Mouse (Mus musculus) MEL (cell line): ENCODE measurements around the gene Dvl2. TPM values are rescaled to one million over a fixed set of nuclear protein-coding genes. Genes with fewer than 3 reads are reported as not detected.

ENCODE experiments used
- DNase-seq: peaks from one replicate; pipeline ENCODE4 v3.0.0; 2011; ENCODE audit warnings: low read depth, low spot score
- H3K27ac ChIP-seq: 2 replicates; pipeline ENCODE4 v1.5.1; 2012; ENCODE audit warnings: low read depth, mild to moderate bottlenecking, control low read depth, low read length, moderate library complexity; ENCODE audit not compliant: control insufficient read depth
- H3K27me3 ChIP-seq, 2 experiments: fragments of 150-350 bp in 1 of 2; sonication (generic) in 1 of 2; 2 replicates each; pipeline ENCODE4 v1.6.1; 2012; ENCODE audit warnings: low read length in 2 of 2, mild to moderate bottlenecking in 2 of 2, improper control_type of control experiment in 1 of 2, moderate library complexity in 1 of 2; ENCODE audit not compliant: insufficient read depth in 2 of 2, control insufficient read depth in 1 of 2
- H3K36me3 ChIP-seq, 2 experiments: 2 replicates each; pipeline ENCODE4 v1.6.1; 2012 to 2014; ENCODE audit warnings: low read length in 2 of 2, improper control_type of control experiment in 1 of 2, inconsistent platforms in 1 of 2, mild to moderate bottlenecking in 1 of 2; ENCODE audit not compliant: insufficient read depth in 2 of 2, control insufficient read depth in 1 of 2
- H3K4me1 ChIP-seq, 2 experiments: fragments of 150-350 bp in 1 of 2; sonication (generic) in 1 of 2; 2 replicates each; pipeline ENCODE4 v1.6.1; 2012; ENCODE audit warnings: low read length in 2 of 2, improper control_type of control experiment in 1 of 2, mild to moderate bottlenecking in 1 of 2; ENCODE audit not compliant: insufficient read depth in 2 of 2, control insufficient read depth in 1 of 2
- H3K4me3 ChIP-seq, 2 experiments: fragments of 150-350 bp in 1 of 2; sonication (generic) in 1 of 2; 2 replicates each; pipeline ENCODE4 v1.5.1; 2012; ENCODE audit warnings: low read depth in 2 of 2, low read length in 2 of 2, mild to moderate bottlenecking in 2 of 2, moderate library complexity in 2 of 2, control low read depth in 1 of 2, improper control_type of control experiment in 1 of 2; ENCODE audit not compliant: control insufficient read depth in 1 of 2, insufficient read depth in 1 of 2
- H3K79me2 ChIP-seq: 2 replicates; pipeline ENCODE4 v1.6.1; 2012; ENCODE audit warnings: mild to moderate bottlenecking, low read length, moderate library complexity; ENCODE audit not compliant: control insufficient read depth, poor library complexity, insufficient read depth
- H3K9ac ChIP-seq: 2 replicates; pipeline ENCODE4 v1.6.1; 2012; ENCODE audit warnings: low read depth, mild to moderate bottlenecking, control low read depth, low read length, moderate library complexity; ENCODE audit not compliant: control insufficient read depth, poor library complexity, severe bottlenecking
- H3K9me3 ChIP-seq: fragments of 150-350 bp; sonication (generic); replicated peaks from 2 replicates; pipeline ENCODE4 v1.6.1; 2012; ENCODE audit warnings: mild to moderate bottlenecking, low read length, improper control_type of control experiment, moderate library complexity; ENCODE audit not compliant: insufficient read depth
- BHLHE40 ChIP-seq: IDR thresholded peaks from 2 replicates; pipeline ENCODE4 v1.6.1; 2012; ENCODE audit warnings: low read depth, mild to moderate bottlenecking, inconsistent platforms, low read length, improper control_type of control experiment, borderline replicate concordance
- CTCF ChIP-seq, 3 experiments: IDR thresholded peaks in 2 of 3; conservative IDR thresholded peaks in 1 of 3; 2 replicates each; pipeline ENCODE4 v1.5.1; 2011 to 2012; ENCODE audit warnings: low read length in 3 of 3, low read depth in 2 of 3, mild to moderate bottlenecking in 2 of 3, improper control_type of control experiment in 1 of 3, inconsistent platforms in 1 of 3, mixed read lengths in 1 of 3, moderate library complexity in 1 of 3; ENCODE audit not compliant: control insufficient read depth in 1 of 3, insufficient read depth in 1 of 3, poor library complexity in 1 of 3, severe bottlenecking in 1 of 3
- ELF1 ChIP-seq: IDR thresholded peaks from 2 replicates; pipeline ENCODE4 v1.6.1; 2014; ENCODE audit warnings: low read depth, mild to moderate bottlenecking, inconsistent platforms, low read length, improper control_type of control experiment, moderate library complexity
- EP300 ChIP-seq, 2 experiments: IDR thresholded peaks; 2 replicates each; pipeline ENCODE4 v1.6.1; 2011; ENCODE audit warnings: improper control_type of control experiment in 2 of 2, low read length in 2 of 2, low read depth in 1 of 2, mild to moderate bottlenecking in 1 of 2
- GABPA ChIP-seq: IDR thresholded peaks from 2 replicates; pipeline ENCODE4 v1.6.1; 2012; ENCODE audit warnings: low read depth, mild to moderate bottlenecking, inconsistent platforms, low read length, improper control_type of control experiment, moderate library complexity
- GATA1 ChIP-seq: IDR thresholded peaks from 2 replicates; pipeline ENCODE4 v1.6.1; 2011; ENCODE audit warnings: low read depth, low read length, improper control_type of control experiment
- JUND ChIP-seq: IDR thresholded peaks from 2 replicates; pipeline ENCODE4 v1.6.1; 2011; ENCODE audit warnings: low read depth, mild to moderate bottlenecking, improper control_type of control experiment, low read length
- KAT2A ChIP-seq: conservative IDR thresholded peaks from 2 replicates; pipeline ENCODE4 v1.6.1; 2012; ENCODE audit warnings: low read depth, low read length, improper control_type of control experiment, inconsistent platforms
- MAX ChIP-seq: IDR thresholded peaks from 2 replicates; pipeline ENCODE4 v1.6.1; 2011; ENCODE audit warnings: low read length, improper control_type of control experiment
- MEF2A ChIP-seq: IDR thresholded peaks from 2 replicates; pipeline ENCODE4 v1.6.1; 2014; ENCODE audit warnings: low read depth, mild to moderate bottlenecking, inconsistent platforms, low read length, improper control_type of control experiment; ENCODE audit not compliant: poor library complexity, insufficient replicate concordance, severe bottlenecking; ENCODE audit errors: extremely low read depth
- MXI1 ChIP-seq: IDR thresholded peaks from 2 replicates; pipeline ENCODE4 v1.6.1; 2011; ENCODE audit warnings: mild to moderate bottlenecking, low read depth, low read length, improper control_type of control experiment
- NELFE ChIP-seq: IDR thresholded peaks from 2 replicates; pipeline ENCODE4 v1.6.1; 2011; ENCODE audit warnings: low read depth, low read length, improper control_type of control experiment
- NRF1 ChIP-seq: IDR thresholded peaks from 2 replicates; pipeline ENCODE4 v1.6.1; 2014; ENCODE audit warnings: low read depth, mild to moderate bottlenecking, inconsistent platforms, low read length, improper control_type of control experiment, moderate library complexity; ENCODE audit not compliant: poor library complexity, insufficient read depth, severe bottlenecking
- POLR2AphosphoS2 ChIP-seq: IDR thresholded peaks from 2 replicates; pipeline ENCODE4 v1.6.1; 2011; ENCODE audit warnings: low read length, improper control_type of control experiment
- POLR2AphosphoS5 ChIP-seq: IDR thresholded peaks from 2 replicates; pipeline ENCODE4 v1.6.1; 2012; ENCODE audit warnings: low read depth, borderline replicate concordance, mild to moderate bottlenecking, inconsistent platforms, low read length, moderate library complexity, mixed read lengths
- TAL1 ChIP-seq: IDR thresholded peaks from 2 replicates; pipeline ENCODE4 v1.6.1; 2012; ENCODE audit warnings: mild to moderate bottlenecking, inconsistent platforms, low read length, moderate library complexity, mixed read lengths
- USF2 ChIP-seq, 2 experiments: IDR thresholded peaks; 2 replicates each; pipeline ENCODE4 v1.6.1; 2011 to 2012; ENCODE audit warnings: improper control_type of control experiment in 2 of 2, low read length in 2 of 2, borderline replicate concordance in 1 of 2, inconsistent platforms in 1 of 2, low read depth in 1 of 2, mild to moderate bottlenecking in 1 of 2; ENCODE audit not compliant: insufficient read depth in 1 of 2
- ZKSCAN1 ChIP-seq: IDR thresholded peaks from 2 replicates; pipeline ENCODE4 v1.6.1; 2012; ENCODE audit warnings: low read depth, mild to moderate bottlenecking, inconsistent platforms, low read length, improper control_type of control experiment, moderate library complexity
- ZNF384 ChIP-seq: IDR thresholded peaks from 2 replicates; pipeline ENCODE4 v1.6.1; 2012; ENCODE audit warnings: low read depth, mild to moderate bottlenecking, inconsistent platforms, low read length, improper control_type of control experiment
- polyA plus RNA-seq, 2 experiments: library from polyadenylated mRNA; stranded (reverse) in 1 of 2; unstranded in 1 of 2; fragments of >175 nt in 1 of 2; fragments of >200 nt in 1 of 2; gene quantifications; 2 replicates each; pipeline versions ENCODE4 v1.2.1 to v1.2.4; 2012; ENCODE audit warnings: low replicate concordance in 2 of 2, low read depth in 1 of 2; ENCODE audit not compliant: insufficient read length in 2 of 2, insufficient read depth in 1 of 2, missing spikeins in 1 of 2
- total RNA-seq: library from RNA; depleted of rRNA; stranded (reverse); fragments of 300-350 nt; gene quantifications from 2 replicates; pipeline ENCODE4 v1.2.3, GENCODE M21; 2012

Gene Dvl2
- total and polyA plus RNA-seq, 3 experiments, result 38.5 to 40.1 TPM; not detected in 1

GRCm38 (mm10) chr11:70029829-70030550 is 29.6 kb downstream of the Dvl2 start:
- H3K4me1 ChIP-seq, result peaks cover 0 to 9% of the 10 kb centered on the region in 2 experiments; a peak in 2 of 4 replicates
- H3K9me3 ChIP-seq, result no peaks in the 10 kb centered on the region
- H3K27me3 ChIP-seq, result no peaks in the 10 kb centered on the region
- DNase-seq, result no peak
- H3K36me3 ChIP-seq, result peaks cover 0 to 3% of the 10 kb centered on the region in 2 experiments; a peak in 2 of 4 replicates
- H3K27ac ChIP-seq, result no peak overlapping the region
- no peaks in the 10 kb centered on the region for H3K79me2 ChIP-seq
- TF ChIP-seq ELF1, result no peak
- no peak overlapping the region for H3K4me3 ChIP-seq
- no peak overlapping the region for H3K9ac ChIP-seq

DNA sequence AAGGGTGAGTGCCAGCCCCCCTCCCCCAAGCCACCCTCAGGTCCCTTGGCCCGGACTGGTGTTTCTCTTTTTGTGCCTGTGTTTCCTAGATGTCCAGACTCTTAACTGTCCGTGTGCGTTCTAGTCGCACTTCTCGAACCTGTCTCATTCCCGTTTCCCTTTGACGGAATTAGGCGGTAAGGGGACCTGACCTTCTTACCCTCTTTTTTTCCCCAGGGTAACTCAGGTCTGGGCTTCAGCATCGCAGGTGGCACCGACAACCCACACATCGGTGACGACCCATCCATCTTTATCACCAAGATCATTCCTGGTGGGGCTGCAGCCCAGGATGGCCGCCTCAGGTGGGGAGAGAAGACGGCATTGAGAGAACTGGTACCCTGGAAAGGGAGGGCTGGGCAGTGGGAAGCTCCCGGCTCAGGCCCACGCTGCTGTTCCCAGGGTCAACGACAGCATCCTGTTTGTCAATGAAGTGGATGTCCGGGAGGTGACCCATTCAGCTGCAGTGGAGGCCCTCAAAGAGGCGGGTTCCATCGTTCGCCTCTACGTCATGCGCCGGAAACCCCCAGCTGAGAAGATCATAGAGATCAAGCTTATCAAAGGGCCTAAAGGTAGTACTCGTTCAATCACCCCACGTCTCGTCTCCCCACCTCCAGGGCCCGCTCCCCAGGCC is 30.4 kb downstream of the Dvl2 start:
- peaks cover 0 to 9% of the 10 kb centered on the region in 2 experiments; a peak in 2 of 4 replicates for H3K4me1 ChIP-seq
- no peaks in the 10 kb centered on the region for H3K9me3 ChIP-seq
- H3K9ac ChIP-seq, result no peak overlapping the region
- H3K79me2 ChIP-seq, result no peaks in the 10 kb centered on the region
- peaks cover 0 to 3% of the 10 kb centered on the region in 2 experiments; a peak in 2 of 4 replicates for H3K36me3 ChIP-seq
- H3K27ac ChIP-seq, result no peak overlapping the region
- no peak for DNase-seq
- H3K4me3 ChIP-seq, result no peak overlapping the region
- TF ChIP-seq POLR2AphosphoS2 (no peak), BHLHE40 (no peak), ZKSCAN1 (no peak), KAT2A (no peak), MEF2A (no peak), USF2 (IDR thresholded peaks at IDR 0.05; ENCODE audit: borderline replicate concordance in 1 of 2, insufficient read depth in 1 of 2, low read depth in 1 of 2, low read length in 2 of 2) (no peak), CTCF (IDR thresholded peaks at IDR 0.05 in 2 of 3, conservative IDR thresholded peaks at IDR 0.05 in 1 of 3; ENCODE audit: control insufficient read depth in 1 of 3, insufficient read depth in 1 of 3, low read depth in 2 of 3, low read length in 3 of 3, poor library complexity in 1 of 3, severe bottlenecking in 1 of 3) (no peak), GABPA (no peak), EP300 (IDR thresholded peaks at IDR 0.05; ENCODE audit: low read depth in 1 of 2, low read length in 2 of 2) (no peak), MXI1 (no peak), GATA1 (no peak), NELFE (no peak), TAL1 (no peak), ZNF384 (no peak), JUND (no peak), ELF1 (no peak), POLR2AphosphoS5 (no peak), NRF1 (no peak), MAX (no peak)
- no peaks in the 10 kb centered on the region for H3K27me3 ChIP-seq
